Mouse (Mus musculus) fibroblast of lung, adult 2 months (primary cell): ENCODE data around the gene Olfr429.
A peak's percentile ranks its signal among the peaks of the same experiment; 100 is the strongest.
"Not testable (repeated sequence)": the region's sequence is repeated elsewhere in the genome, so short reads cannot be mapped to it uniquely, and the experiment has no call there.

Experiments
- DNase-seq: peaks from one replicate; pipeline ENCODE4 v3.0.0-alpha.2; 2011; ENCODE audit warnings: low read depth

Olfr429 gene

DNA sequence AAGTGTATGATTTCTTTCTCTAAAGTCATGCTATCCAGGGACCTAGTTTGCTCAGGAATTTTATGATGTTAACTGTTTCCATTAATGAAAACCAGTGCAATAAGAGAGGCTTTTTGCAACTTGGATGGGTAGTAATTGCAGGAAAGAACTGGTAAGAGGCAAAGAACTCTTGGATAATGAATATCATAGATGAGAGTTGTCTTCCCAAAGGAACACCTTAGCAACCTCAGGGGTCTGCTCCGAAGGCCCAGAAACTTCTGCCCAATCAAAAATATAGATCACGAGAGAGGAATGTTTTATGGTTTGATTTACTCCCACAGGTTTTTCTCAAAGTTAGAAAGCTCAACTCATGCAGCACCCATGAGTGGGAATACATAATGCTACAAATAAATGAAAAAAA, at the start of gene Olfr429:
TSS of gene Olfr429 (plus strand) at position 301 of the 400 bp plus-strand sequence.
- no peak for DNase-seq

DNA sequence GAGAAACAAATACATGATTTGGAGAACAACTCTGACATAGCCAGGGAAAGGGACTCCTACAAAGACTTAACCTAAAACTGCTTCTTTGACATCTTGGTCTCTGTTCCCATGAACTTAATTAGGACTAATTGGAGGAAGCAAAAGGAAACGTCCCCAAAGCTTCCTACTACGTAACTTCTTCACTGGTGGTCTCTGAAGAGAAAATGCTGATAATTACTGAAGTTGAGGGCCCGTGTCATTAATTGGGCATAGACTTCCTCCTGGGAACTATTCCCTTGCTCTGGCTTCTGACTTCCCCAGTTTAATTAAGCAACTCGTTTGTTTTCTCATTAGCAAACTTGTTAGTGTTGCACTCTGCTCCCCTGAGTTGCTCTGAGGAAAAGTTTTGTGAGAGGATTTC, 48.3 kb upstream of the Olfr429 start:
- no peak for DNase-seq

- DNase-seq = no peak
Observed at GRCm38 (mm10) chr1:174038480-174038879, 45.7 kb upstream of the Olfr429 start.

DNA sequence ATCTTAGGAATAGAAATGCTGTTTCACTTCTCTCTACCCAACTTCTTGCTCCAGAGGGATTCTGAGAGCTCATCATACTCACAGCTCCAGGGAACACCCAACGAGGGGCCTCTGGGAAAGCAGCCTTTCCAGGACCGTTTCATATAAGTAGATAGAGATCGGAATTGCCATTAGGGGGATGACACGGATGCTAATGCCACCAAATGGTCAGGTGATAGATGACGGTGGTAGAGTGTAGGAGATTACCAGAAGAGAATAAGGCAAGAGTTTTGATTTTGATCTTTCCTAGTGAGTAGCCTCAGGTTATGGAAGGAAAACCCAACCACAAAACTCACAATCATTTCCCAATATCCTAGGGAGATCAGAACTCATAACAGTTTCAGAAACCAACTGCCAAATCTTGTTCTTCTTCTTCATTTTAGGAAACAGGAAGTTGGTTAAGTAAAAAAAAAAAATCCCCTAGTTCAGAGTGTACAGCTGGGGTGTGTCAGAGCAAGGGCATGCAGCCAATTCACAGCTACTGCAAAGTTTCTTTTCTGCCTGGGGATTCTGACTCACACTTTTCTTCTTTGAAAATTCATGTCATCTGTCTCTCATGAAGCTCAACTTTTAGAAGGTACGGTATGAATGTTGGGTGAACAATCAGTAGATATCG, 43.5 kb upstream of the Olfr429 start, which contains the start of gene Olfr433:
TSS of gene Olfr433 (plus strand) at position 183 of the 655 bp plus-strand sequence.
- DNase-seq = peak; percentile 61

DNA sequence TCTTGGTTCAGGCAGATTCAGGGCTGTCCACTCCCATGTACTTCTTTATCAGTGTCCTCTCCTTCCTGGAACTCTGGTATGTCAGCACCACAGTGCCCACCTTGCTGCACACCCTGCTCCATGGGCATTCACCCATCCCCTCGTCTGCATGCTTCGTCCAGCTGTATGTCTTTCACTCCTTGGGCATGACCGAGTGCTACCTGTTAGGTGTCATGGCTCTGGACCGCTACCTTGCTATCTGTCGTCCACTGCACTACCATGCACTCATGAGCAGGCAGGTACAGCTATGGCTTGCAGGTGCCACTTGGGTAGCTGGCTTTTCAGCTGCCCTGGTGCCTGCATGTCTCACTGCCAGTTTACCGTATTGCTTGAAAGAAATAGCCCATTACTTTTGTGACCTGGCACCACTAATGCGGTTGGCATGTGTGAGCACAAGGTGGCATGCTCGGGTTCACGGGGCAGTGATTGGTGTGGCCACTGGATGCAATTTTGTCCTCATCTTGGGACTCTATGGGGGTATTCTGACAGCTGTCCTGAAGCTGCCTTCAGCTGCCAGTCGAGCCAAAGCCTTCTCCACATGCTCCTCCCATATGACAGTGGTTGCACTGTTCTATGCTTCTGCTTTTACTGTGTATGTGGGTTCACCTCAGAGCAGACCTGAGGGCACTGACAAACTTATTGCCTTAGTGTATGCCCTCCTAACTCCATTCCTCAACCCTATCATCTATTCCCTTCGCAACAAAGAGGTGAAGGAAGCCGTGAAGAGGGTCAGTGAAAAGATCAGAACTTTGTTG, 41.8 kb upstream of the Olfr429 start:
- not testable (repeated sequence) for DNase-seq

- peak; percentile 43 for DNase-seq
Observed at GRCm38 (mm10) chr1:174044431-174044830, 39.7 kb upstream of the Olfr429 start.

DNA sequence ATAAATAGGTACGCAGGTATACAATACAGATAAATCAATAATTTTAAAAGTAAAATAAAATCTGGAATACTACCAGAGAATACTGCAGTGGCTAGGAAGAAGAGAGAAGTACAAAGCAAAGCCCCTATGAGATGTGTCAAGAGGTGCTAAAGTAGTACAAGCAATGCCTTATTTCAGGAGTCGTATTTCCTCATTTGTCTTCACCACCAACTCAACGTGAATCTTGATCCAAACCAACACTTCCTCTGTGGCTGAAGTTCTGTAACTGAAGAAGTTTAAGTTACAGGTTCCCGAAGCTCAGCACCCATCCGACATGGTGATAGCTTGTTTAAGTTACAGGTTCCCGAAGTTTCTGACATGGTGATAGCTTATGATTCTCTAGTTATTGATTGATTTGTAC, 35.9 kb upstream of the Olfr429 start:
- DNase-seq = not testable (repeated sequence)

DNA sequence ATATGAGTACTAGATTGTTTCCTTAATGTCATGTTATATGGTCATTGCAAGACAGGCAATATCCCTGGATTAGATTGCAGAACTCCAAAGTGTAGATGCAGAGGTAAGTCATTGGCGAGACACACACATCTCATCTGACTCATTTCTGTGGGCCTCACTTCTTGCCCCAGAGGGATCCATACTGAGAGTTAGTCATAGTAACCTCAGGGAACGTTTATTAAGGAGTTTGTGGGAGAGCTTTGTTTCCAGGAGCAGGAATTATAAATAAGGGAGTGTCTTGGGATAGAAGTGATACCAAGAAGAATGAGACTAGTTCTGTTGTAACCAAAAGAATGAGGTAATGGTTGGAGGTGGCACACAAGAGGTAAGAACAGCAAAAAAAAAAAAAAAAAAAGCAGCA, 35.2 kb upstream of the Olfr429 start, which contains the start of gene Olfr432:
TSS of gene Olfr432 (plus strand) at position 313 of the 400 bp plus-strand sequence.
- DNase-seq = no peak

DNA sequence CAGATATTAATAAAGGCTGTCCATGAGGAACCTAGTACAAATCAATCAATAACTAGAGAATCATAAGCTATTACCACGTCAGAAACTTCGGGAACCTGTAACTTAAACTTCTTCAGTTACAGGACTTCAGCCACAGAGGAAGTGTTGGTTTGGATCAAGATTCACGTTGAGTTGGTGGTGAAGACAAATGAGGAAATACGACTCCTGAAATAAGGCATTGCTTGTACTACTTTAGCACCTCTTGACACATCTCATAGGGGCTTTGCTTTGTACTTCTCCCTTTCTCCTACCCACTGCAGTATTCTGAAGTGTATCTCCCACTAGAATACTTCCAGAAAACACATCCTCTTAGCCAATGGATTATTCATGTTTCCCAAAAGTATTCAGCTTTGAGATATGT, 34.8 kb upstream of the Olfr429 start:
- DNase-seq = not testable (repeated sequence)

DNA sequence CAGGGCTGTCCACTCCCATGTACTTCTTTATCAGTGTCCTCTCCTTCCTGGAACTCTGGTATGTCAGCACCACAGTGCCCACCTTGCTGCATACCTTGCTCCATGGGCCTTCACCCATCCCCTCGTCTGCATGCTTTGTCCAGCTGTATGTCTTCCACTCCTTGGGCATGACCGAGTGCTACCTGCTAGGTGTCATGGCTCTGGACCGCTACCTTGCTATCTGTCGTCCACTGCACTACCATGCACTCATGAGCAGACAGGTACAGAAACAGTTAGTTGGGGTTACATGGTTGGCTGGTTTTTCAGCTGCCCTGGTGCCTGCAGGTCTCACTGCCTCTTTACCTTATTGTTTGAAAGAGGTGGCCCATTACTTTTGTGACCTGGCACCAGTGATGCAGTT, 33.6 kb upstream of the Olfr429 start:
- DNase-seq = no peak

- DNase-seq = no peak
Observed at GRCm38 (mm10) chr1:174051515-174051914, 32.6 kb upstream of the Olfr429 start.

- DNase-seq = no peak
Observed at GRCm38 (mm10) chr1:174051931-174052536, 32.1 kb upstream of the Olfr429 start.

DNA sequence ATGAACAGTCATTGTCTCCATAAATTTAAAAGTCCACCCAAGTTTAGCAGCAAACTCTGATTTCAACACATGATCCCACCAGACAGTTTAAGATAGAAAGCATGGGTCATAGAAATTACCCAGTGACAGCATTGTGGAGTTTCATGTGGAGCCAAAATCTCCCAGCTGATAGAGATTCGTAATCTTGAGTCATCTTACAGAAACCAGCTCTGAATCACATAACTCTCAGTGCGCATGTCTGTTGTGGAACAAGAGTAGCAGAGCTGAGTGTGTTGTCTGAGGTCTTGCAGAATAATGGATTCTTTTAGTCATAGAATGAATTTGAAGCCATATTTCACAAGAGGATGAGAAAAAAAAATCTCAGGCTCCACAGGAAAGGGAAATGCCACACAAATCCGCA, 31.1 kb upstream of the Olfr429 start:
- peak; percentile 65 for DNase-seq

DNA sequence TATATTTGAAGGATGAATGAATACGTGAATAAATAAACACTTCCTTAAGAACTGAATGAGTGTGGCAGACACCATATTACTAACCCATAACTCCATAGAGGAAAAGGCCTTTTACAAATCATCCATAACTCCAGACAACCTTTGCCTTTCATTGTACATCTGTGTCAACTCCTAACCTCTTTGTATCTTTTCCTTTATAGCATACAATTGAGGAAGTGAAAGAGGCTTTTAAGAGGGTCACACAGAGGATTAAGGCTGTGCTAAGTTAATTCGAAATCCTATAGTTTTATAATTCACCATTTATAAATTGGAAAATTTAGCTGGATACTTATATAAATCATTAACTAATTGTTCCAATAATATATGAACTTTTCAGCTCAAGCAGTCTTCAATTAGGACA, 28.9 kb upstream of the Olfr429 start:
- no peak for DNase-seq

GRCm38 (mm10) chr1:174066305-174066704, 17.8 kb upstream of the Olfr429 start, which contains the start of gene Olfr430:
TSS of gene Olfr430 (plus strand) at chr1:174066605.
- no peak for DNase-seq

- DNase-seq = no peak
Observed at GRCm38 (mm10) chr1:174096591-174096990, 12.5 kb downstream of the Olfr429 start, which contains the start of gene Olfr427. TSS of gene Olfr427 (plus strand) at chr1:174096891.

DNA sequence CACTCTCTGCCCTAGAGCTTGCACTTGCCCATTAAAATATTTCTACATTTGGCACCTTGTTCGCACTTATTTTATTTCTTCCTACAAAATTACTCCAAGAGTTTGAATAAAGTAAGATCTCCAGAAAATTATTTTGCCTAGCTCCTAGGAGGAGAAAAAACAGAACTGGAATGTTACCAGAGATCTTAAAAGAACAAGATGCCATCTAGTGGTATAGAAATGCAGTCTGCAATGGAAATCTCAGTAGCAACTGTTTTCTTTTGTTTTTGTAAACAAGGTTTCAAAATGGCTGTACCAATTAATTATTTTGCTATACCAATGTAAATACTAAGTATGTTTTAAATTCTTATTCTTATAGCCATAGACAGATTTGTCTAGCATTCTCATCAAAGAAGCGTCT, 19.6 kb downstream of the Olfr429 start:
- DNase-seq = peak; percentile 3

- DNase-seq = no peak
Observed at GRCm38 (mm10) chr1:174121062-174121461, 36.9 kb downstream of the Olfr429 start, which contains the start of gene Olfr231. TSS of gene Olfr231 (minus strand) at chr1:174121162.

DNA sequence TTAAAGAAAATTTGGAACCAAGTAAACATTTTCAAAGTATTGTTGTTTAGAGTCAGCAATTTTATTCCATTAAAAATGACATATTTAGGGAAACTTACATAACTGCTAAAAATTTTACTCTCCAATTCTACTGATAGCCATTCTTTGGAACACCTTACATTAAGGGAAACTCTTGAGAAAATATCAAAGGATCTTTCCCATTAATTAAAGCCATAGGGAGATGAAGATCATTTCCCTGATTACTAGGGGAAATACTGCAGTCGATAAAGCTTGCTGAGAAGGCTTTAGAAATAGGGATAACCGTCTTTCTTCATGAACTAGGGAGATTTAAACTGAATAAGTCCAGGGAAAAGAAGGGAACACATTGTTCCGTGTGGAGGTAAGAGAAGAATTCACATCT, 47.1 kb downstream of the Olfr429 start, which contains the start of gene Olfr424:
TSS of gene Olfr424 (plus strand) at position 301 of the 400 bp plus-strand sequence.
- no peak for DNase-seq

- DNase-seq = no peak
Observed at GRCm38 (mm10) chr1:174131999-174132398, 47.9 kb downstream of the Olfr429 start.
